Mouse (Mus musculus): ENCODE measurements around the gene Rbms3.

GRCm38 (mm10) chr9:116657141-116657540, 972.6 kb downstream of the Rbms3 start:
- TF ChIP-seq CTCF (IDR thresholded peaks at IDR 0.05): no peak
- no peak for TF ChIP-seq EP300 (IDR thresholded peaks at IDR 0.05)
